In the genomic region with DNA sequence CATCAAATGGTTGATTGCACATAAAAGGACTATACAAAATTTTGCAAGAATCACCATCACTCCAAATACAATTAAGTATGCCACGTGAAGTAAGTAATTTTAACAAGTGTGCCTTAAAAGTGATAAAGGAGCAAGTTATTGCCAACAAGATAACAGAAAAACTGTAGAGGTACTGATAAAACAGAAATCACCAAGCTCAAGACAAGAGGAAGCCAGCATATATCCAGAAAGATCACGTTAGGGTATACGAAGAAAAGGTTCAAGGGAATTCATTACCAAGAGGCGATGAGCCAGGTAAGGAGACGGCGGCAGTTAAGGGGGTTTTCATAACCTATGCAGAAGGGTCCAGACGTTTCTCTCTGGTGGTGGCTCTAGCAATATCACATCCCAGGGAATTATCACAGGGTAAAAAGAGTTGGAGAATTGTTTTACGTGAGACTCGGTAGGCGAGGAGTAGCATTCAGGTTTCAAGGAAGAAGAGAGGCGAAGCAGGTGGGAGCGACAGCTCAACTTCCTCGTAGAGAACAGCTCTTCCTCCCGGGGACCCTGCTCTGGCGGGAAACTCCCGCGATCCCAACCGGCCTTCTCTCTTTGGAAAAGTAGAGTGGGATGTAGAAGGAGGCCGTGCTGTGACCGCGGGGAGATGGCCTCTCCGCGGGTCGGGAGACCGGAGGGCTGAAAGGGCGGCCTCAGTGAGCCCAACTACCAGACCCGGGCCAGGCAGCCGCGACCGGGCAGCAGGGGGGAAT, we compare ENCODE assay signal across 8 mouse cellular contexts. TPM values are rescaled to one million over a fixed set of nuclear protein-coding genes. Genes with fewer than 3 reads are reported as not detected.
DNase-seq lines count a peak whose midpoint lies in the region; ATAC-seq and TF ChIP-seq lines count a peak whose summit lies in the region.

A gene (plus strand): TSS at position 218 of the 749 bp plus-strand sequence.

- no peaks in the 10 kb centered on the region for H3K9me3 ChIP-seq in kidney, embryonic 15.5 days (replicated peaks)
- no peaks in the 10 kb centered on the region for H3K9me3 ChIP-seq in forebrain, embryonic 10.5 days
- no peaks in the 10 kb centered on the region for H3K9me3 ChIP-seq in liver, embryonic 11.5 days (ENCODE audit: control insufficient read depth, low read length)
- no peaks in the 10 kb centered on the region for H3K9me3 ChIP-seq in stomach, embryonic 16.5 days (replicated peaks; ENCODE audit: control insufficient read depth, low read length)

- peak within 1 kb of the TSS; percentile 70 for H3K4me2 ChIP-seq in kidney, embryonic 15.5 days
- H3K4me2 ChIP-seq in liver, embryonic 11.5 days = peak within 1 kb of the TSS; percentile 71
- H3K4me2 ChIP-seq in stomach, embryonic 16.5 days (ENCODE audit: low read depth, low read length) = peak within 1 kb of the TSS; percentile 73

- H3K4me1 ChIP-seq in kidney, embryonic 15.5 days = peaks cover 16% of the 10 kb centered on the region
- H3K4me1 ChIP-seq in forebrain, embryonic 10.5 days = peaks cover 26% of the 10 kb centered on the region
- peaks cover 7% of the 10 kb centered on the region for H3K4me1 ChIP-seq in liver, embryonic 11.5 days (replicated peaks; ENCODE audit: control insufficient read depth, insufficient read depth, low read length)
- peaks cover 13% of the 10 kb centered on the region for H3K4me1 ChIP-seq in stomach, embryonic 16.5 days (ENCODE audit: control insufficient read depth, insufficient read depth, low read length)

- peaks cover 10% of the 10 kb centered on the region for H3K36me3 ChIP-seq in kidney, embryonic 15.5 days
- H3K36me3 ChIP-seq in forebrain, embryonic 10.5 days (replicated peaks) = peaks cover 21% of the 10 kb centered on the region
- H3K36me3 ChIP-seq in liver, embryonic 11.5 days (ENCODE audit: control insufficient read depth, insufficient read depth, low read length) = no peaks in the 10 kb centered on the region; the same call in 1 of the 2 replicates
- no peaks in the 10 kb centered on the region for H3K36me3 ChIP-seq in stomach, embryonic 16.5 days (ENCODE audit: control insufficient read depth, insufficient read depth, low read length)

- intact Hi-C loops in heart, postnatal 36 days (cut with DNase I) = loop anchor here (5.0 to 10.0 kb wide), 3 partner anchors 80 to 412 kb away; no protein-coding TSS in a partner anchor

- POLR2A ChIA-PET in Patski (lab: Charles Lee) = interaction anchor here (0.6 to 2.6 kb wide), 4 partner anchors 11 to 82 kb away, joined by 3 to 7 read pairs (median 5); no protein-coding TSS in a partner anchor

- no peak for DNase-seq in kidney, postnatal 4 days
- DNase-seq in Patski (ENCODE audit: low read depth, low spot score) = no peak
- DNase-seq in forebrain, embryonic 10.5 days (ENCODE audit: extremely low spot score, low spot score) = no peak
- DNase-seq in heart, postnatal 36 days = no peak
- no peak for DNase-seq in liver, embryonic 11.5 days (ENCODE audit: low spot score)
- DNase-seq in ovary, postnatal 14 days (ENCODE audit: low spot score) = no peak

- no peak for TF ChIP-seq CTCF in Patski (IDR thresholded peaks at IDR 0.05)

- CTCF ChIA-PET in Patski (lab: Charles Lee) = interaction anchor here (0.7 to 1.3 kb wide), 4 partner anchors 15 to 81 kb away, joined by 3 to 5 read pairs (median 3); no protein-coding TSS in a partner anchor

- no peak for ATAC-seq in kidney, embryonic 15.5 days (replicated peaks; ENCODE audit: low FRiP score)
- ATAC-seq in Patski = peak; percentile 47
- peak; percentile 29; the same call in 1 of the 2 replicates for ATAC-seq in liver, embryonic 11.5 days (replicated peaks; ENCODE audit: low FRiP score)
- ATAC-seq in stomach, embryonic 16.5 days (ENCODE audit: insufficient read depth, low FRiP score) = peak; percentile 4; the same call in 1 of the 2 replicates

- peak within 1 kb of the TSS; percentile 93 for H3K9ac ChIP-seq in kidney, embryonic 15.5 days
- peak within 1 kb of the TSS; percentile 94 for H3K9ac ChIP-seq in liver, embryonic 11.5 days (ENCODE audit: low read depth, low read length)
- H3K9ac ChIP-seq in stomach, embryonic 16.5 days (ENCODE audit: low read length) = peak within 1 kb of the TSS; percentile 87

- peak within 1 kb of the TSS; percentile 98 for H3K4me3 ChIP-seq in kidney, embryonic 15.5 days (replicated peaks)
- peak within 1 kb of the TSS; percentile 79 for H3K4me3 ChIP-seq in forebrain, embryonic 10.5 days
- peak within 1 kb of the TSS; percentile 79 for H3K4me3 ChIP-seq in liver, embryonic 11.5 days (ENCODE audit: low read depth, low read length)
- H3K4me3 ChIP-seq in stomach, embryonic 16.5 days (replicated peaks; ENCODE audit: low read length) = peak within 1 kb of the TSS; percentile 83

- H3K27me3 ChIP-seq in kidney, embryonic 15.5 days = no peaks in the 10 kb centered on the region
- H3K27me3 ChIP-seq in Patski = no peaks in the 10 kb centered on the region
- H3K27me3 ChIP-seq in forebrain, embryonic 10.5 days (ENCODE audit: poor library complexity, severe bottlenecking) = no peaks in the 10 kb centered on the region
- no peaks in the 10 kb centered on the region for H3K27me3 ChIP-seq in liver, embryonic 11.5 days (replicated peaks; ENCODE audit: control insufficient read depth, insufficient read depth, low read length)
- H3K27me3 ChIP-seq in stomach, embryonic 16.5 days (ENCODE audit: control insufficient read depth, insufficient read depth, low read length) = no peaks in the 10 kb centered on the region

- under 1% methylated on average over 29 of the region's 30 CpGs for WGBS in kidney, embryonic 15.5 days
- under 1% methylated on average over 30 of the region's 30 CpGs for WGBS in forebrain, embryonic 10.5 days
- WGBS in liver, embryonic 11.5 days = under 1% methylated on average over 26 of the region's 30 CpGs
- 0% methylated on average over 30 of the region's 30 CpGs for WGBS in stomach, embryonic 16.5 days

- H3K27ac ChIP-seq in kidney, embryonic 15.5 days = peak within 1 kb of the TSS; percentile 100
- H3K27ac ChIP-seq in forebrain, embryonic 10.5 days = peak within 1 kb of the TSS; percentile 98
- H3K27ac ChIP-seq in liver, embryonic 11.5 days (ENCODE audit: low read depth, low read length) = peak within 1 kb of the TSS; percentile 92
- H3K27ac ChIP-seq in stomach, embryonic 16.5 days (ENCODE audit: low read length) = peak within 1 kb of the TSS; percentile 98

- in situ Hi-C loops in Patski (cut with MboI; ENCODE audit: low pct_unique_long_range_greater_than_20kb) = loop anchor here (5.0 to 10.0 kb wide), 2 partner anchors 60 to 292 kb away; a partner anchor contains a TSS

RNA-seq across cellular contexts. Expression of the gene that starts here (rescaled TPM):
- polyA plus RNA-seq in kidney, embryonic 15.5 days (2015; fragmentation: Nextera tagmentation; extraction: Ambion mirVana) = 38.7 and 44.6 TPM in 2 replicates
- 97.8 TPM for polyA plus RNA-seq in Patski (2021)
- 37.8 and 38.2 TPM in 2 replicates for polyA plus RNA-seq in forebrain, embryonic 10.5 days (2016; fragmentation: Nextera tagmentation; extraction: Ambion mirVana)
- total RNA-seq in heart, postnatal 36 days (2021) = 100 to 1,000 TPM; 876 to 924 TPM
- polyA plus RNA-seq in liver, embryonic 11.5 days (2014; fragmentation: Nextera tagmentation; extraction: Ambion mirVana) = 37.2 and 42.5 TPM in 2 replicates
- polyA plus RNA-seq in stomach, embryonic 16.5 days (2015; fragmentation: Nextera tagmentation; extraction: Ambion mirVana) = 32.5 and 45.5 TPM in 2 replicates
